Mouse (Mus musculus): Measurements from ENCODE around the gene H2-DMb1.

The H2-DMb1 gene

DNA sequence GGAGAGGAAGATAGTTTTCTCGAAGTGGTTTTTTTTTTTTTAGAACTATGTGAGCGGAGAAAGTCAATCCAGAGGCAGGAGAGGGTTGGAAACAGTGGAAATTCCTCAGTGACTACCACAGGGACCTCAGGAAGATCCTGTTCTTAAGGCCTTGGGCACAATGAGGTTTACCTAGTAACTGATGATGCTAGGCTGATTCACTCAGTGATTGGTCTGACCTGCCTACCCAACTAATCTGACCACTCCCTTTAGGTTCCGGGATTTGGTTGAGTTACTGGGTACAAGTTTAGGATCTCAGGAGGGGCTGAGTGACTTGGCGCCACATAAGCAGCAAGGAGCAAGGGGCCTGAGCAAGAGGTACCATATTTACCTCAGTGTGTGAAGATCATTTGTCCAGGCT, at the start of gene H2-DMb1:
Gene H2-DMb1 (plus strand): TSS at position 150 of the 400 bp plus-strand sequence.
- DNase-seq (ENCODE audit: low spot score in 2 of 2): no peak

DNA sequence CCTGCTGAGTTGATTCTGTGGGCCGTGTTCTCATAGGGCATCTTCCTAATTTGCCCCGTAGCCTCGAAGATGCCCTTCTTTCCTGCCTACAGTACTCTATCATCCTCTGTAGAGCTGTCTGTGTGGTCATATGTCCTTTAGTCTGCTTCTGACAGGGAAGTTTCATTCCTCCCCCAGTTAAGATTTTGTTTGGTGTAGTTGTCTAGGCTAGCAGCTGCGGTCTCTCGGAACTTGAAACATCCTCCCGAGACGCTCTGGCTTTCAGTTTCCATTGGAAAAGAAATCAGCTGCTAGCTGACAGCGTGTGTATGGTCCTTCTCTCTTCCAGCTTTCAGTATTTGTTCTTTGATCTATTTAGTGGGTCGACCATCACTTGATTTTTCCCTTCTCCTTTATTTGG, 48.1 kb upstream of the H2-DMb1 start:
- no peak for DNase-seq (ENCODE audit: low spot score in 2 of 2)

DNA sequence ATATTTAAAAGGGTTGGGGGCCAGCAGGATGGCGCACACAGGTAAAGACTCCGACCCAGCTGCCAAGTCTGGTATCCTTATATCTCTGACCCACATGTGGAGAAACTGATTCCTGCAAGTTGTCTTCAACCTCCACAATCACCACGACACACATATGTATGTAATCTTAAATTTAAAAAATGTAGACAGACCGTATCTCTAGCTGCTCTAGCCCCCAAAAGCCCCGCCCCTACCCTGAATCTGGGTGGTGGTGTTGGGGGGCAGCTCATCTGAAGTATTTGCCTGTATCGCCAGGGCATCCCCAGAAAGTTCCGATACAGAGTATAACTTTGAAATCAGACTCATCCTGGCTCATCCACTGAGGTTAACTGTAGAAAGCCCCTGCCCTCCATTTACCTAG, 46.3 kb upstream of the H2-DMb1 start:
- DNase-seq (ENCODE audit: low spot score in 2 of 2): no peak

DNA sequence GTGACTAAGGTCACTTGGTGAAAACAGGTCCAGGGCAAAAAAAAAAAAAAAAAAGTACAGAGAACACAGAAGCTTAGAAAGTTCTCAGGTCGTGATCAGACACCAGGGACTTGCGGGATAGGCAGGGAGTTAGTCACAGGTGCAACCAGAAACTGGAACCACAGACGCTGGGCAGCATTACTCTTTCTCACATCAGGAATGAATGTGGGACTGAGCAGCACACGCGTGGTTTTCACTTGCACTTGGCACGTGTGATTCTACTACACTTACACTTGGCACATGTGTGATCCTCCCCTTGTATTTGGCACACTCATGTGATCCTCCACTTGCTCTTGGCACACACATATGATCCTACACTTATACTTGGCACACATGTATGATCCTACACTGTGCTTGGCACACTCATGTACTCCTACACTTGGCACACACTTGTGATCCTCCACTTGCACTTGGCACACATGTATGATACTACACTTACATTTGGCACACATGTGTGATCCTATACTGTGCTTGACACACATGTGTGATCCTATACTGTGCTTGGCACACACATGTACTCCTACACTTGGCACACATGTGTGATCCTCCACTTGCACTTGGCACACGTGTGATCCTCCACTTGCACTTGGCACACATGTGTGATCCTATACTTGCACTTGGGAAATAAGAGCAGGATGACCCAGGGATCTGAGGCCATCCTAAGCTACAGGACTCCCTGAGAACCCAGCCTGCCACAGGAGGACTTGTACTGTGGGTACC, 45.6 kb upstream of the H2-DMb1 start:
- no peak for DNase-seq (ENCODE audit: low spot score in 2 of 2)

DNA sequence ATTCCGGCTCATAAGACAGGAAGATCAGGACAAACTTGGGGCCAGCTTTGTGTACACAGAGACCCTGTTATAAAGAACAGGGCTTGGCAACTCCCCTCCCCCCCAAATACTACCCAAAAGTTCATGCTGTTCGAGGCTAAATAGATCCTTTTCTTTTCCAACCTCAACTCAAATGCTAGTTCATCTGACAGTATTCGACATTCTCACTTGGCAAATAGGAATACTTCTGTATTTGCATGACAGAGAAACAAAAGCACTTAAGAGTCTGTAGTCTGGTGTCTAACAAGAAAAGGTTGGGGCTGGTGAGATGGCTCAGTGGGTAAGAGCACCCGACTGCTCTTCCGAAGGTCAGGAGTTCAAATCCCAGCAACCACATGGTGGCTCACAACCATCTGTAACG, 44.4 kb upstream of the H2-DMb1 start:
- DNase-seq (ENCODE audit: low spot score in 2 of 2): no peak

DNA sequence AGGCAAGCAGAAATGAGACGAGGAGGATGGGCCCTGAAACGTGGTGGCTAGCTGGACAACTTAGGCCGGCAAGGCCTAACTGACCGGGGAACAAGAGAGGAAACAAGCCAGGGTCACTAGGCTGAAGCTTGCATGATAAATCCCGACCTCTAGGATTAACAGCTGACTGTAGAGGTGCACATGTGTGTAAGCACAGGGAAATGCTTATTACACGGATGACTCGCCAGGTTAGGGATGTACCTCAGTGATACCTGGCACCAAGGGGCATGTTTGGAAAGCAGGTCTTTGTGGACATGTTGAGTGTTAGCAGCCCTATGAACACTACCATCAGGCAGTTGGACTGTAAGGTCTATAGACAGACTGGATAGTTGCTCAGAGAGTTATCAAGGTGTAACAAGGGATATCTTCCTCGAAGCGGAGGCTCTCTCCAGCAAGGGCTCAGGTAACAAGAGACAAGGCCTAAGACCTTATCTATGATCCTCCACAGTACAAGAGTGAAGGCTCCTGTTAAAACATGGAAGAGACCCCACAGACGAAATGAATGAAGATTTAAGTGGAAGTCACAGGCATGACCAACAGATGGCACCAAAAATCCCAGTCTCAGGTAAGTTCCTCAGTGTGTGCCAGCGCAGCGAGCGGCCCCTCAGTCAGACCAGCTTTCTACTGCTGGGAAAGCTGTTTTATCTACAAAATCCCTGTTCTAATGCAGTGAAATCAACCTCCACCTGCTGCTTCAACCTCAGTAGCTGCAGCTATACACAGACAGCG, 43.6 kb upstream of the H2-DMb1 start:
- no peak for DNase-seq (ENCODE audit: low spot score in 2 of 2)

DNA sequence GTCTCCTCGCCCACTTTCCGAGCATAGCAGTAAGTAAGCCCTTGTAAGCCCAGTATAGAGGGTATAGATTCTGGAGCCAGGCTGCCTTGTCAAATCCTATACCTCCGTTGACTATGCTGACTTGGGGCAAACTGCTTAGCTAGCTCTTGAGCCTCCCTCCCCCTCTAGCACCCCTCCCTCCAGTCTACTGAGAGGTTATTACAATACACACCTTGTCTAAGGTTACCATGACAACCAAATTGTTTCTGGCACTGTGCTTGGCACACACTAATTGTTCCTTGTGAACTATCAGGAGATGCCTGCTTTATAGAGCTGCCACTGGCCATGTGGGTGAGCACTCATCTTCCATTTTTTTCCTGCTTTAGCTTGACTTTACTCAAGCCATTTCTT, 43.1 kb upstream of the H2-DMb1 start:
- no peak for DNase-seq (ENCODE audit: low spot score in 2 of 2)

DNA sequence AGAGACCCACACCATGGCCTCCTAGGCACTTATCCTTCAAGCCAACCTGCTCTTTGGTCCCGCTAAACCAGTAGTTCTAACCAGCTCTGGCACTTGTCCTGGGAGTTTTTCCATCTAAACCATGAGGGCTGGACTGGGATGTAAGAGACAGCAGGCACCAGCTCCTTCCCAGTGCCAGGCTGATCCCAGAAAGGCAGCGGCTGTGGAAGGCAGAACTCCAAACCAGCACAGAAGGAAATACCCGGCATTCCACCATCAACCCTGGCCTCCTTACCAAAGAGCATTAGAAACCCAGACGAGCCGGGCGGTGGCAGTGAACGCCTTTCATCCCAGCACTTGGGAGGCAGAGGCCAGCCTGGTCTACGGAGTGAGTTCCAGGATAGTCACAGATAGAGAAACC, 42.6 kb upstream of the H2-DMb1 start:
- DNase-seq (ENCODE audit: low spot score in 2 of 2): no peak

DNA sequence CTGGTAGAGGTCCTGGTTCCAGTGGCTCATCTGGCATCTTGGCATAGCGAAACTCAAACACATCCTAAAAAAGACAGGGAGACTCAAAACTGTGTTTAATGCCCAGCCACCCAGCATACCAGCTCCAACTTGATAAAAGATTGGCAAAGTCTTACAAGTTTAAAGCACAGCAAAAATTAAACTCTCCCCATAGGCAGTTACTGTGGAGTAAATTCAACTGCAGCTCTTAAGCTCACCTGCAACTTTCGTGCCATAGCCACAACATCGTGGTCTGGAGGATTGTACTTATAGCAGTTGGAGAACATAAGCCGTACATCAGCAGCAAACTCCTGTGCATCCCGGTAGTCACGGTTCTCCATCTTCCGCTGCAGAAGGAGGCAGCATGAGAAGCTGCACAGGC, 38.8 kb upstream of the H2-DMb1 start:
- DNase-seq (ENCODE audit: low spot score in 2 of 2): no peak

DNA sequence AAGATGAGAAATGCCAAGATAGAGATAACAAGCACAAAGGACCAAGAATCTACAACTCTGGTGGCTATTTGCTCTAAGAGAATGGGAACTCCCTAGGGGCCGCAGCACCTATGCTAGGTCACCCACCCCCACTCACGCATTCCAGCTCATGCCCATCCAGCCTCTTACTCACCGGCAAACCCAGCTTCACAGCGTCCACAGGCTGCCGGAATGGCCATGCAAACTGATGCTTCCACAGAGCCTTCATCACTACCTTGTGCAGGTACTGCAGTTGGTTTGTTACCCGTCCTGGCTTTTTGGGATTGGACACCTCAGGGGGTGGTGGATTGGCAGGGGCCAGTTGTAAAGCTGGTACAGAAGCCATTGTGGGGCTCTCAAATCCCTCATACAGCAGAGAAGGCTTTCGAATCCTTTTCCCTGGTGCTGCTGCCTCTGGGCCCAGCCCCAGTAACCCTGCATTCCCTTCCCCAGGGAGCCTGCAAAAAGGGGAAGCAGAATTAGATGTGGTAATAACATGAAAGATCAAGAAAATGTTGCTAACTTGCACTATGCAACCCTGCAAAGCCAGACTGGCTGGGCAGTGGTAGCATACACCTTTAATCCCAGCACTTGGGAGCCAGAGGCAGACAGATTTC, 36.0 kb upstream of the H2-DMb1 start:
- no peak for DNase-seq (ENCODE audit: low spot score in 2 of 2)

DNA sequence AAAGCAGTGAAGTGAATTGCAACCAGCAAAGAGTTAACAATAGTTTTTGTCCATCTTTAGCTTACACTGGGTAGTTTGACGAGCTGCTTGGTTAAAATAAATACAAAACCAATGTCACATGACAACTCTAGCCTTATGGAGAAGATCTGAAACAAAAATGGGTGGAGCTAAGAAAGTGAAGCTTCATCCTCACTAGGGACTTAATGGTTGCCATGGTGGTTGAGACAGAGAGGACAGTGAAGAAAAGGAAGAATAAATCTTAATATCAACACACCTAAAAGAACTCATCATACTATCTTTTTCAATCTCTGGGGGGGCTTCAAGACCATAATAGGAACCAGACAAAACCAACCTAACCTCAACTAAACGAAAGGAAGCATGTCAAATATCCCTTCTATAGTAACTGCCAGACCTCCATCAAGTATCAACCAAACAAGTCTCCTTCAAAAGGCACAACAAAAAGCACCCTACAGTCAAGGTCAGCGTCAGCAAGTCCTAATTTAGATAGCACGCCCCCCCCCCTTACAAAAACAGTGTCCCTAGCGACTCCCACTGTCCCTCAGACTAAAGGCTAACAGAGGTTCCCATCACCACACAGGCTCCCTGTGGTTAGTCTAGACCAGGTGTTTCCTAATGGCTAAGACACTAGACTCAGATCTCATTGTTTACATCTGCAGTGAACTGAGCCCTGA, 35.3 kb upstream of the H2-DMb1 start:
- DNase-seq (ENCODE audit: low spot score in 2 of 2): no peak

DNA sequence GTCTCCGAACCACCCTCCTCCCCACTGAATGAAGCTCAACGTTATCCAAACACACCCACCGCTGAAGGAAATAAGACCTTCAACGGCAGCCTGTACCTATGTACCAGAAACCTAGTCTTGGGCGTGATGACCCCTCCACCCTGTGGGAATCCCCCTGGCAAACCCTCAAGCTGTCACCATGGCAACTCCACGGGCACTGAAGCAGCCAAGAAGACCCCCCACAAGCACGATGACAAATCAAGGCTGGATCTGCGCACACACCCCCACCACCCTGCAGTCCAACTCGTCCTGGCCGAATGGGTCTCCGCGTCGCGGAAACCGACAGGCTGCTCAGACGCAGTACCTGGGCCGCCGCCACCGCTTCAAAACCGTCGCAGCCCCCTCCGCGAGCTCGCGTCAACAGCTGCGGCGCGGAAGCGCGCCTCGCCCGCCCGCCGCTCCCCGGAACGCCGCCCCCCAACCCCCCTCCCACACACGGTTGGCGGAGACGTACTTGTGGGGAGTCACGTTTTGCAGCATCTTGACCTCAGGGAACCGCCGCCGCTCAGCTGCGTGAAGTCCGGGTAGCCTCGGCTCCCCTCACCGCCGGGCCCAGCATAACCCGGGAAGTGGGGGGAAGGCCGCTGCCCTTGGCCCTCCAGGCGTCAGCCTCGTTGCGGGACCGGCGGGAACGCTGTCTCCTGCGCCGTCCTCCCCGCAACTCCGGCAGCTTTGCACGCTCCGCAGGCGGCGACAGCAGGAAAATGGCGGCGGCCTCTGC, 34.6 kb upstream of the H2-DMb1 start:
- DNase-seq (ENCODE audit: low spot score in 2 of 2): peak; percentile 55 to 65

DNA sequence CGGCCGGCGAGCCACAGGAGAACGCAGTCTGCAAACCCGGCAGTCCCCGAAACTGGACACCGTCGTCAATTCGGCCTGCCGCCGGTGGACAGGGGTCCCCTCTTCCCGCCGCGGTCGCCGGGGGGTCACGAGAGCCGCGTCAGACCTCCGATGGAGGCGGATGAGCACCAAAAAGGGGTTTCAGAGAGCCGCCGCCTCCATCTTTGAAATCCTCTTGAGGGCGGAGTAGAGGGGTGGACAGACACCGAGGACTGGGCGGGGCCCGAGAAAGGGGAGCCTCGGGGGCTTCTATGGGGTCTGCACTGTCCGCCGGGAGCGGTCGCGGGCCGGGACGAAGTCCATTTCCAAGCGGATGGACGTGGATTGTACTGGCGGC, 34.0 kb upstream of the H2-DMb1 start:
- peak in 1 of 2 experiments; percentile 59 for DNase-seq (ENCODE audit: low spot score in 2 of 2)

DNA sequence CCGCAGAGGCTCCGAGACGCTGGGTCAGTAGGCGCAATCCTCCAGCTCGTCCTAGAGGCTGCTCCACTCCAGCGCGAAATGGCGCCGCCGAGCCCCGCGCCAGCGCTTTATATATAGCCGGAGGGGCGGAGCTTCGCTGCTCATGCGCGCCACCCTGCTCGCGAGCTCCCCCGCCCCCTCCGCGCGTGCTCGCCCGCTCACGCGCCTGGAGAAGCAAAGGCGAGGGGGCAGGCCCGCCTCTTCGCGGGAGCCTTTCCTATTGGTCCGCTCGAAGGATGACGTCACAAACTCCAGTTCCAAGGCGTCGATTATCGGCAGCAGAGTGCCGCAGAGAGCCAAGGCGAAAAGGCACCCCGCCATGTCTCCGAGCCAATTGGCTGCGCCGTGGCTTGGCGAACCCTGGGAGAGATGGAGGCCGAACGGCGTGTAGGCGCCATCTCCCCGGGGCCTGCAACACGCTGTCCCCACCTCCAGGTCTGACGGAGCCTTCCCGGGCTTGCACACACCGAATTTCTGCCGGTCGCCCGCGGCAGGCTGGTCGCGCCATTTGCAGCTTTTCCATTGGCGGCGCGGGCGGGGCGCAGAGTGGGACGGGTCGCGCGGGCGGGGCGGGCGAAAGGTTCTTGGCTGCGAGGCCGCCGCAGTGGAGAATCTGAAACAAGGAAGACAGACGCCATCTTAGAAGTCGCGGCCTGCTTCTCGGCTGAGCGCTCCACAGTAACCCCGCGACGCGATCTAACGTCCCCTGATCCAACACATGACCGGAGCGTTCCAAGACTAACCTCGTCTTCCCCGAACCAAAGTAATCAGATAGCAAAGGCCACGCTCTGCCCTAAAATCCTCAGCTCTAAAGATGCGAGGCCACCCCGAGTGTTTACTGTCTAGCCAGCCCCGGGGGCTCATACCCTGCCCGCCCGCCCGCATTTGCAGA, 33.4 kb upstream of the H2-DMb1 start, which contains the start of gene H2-DMa:
Gene H2-DMa (plus strand): TSS at position 293 of the 931 bp plus-strand sequence.
- peak; percentile 98 to 99 for DNase-seq (ENCODE audit: low spot score in 2 of 2)

DNA sequence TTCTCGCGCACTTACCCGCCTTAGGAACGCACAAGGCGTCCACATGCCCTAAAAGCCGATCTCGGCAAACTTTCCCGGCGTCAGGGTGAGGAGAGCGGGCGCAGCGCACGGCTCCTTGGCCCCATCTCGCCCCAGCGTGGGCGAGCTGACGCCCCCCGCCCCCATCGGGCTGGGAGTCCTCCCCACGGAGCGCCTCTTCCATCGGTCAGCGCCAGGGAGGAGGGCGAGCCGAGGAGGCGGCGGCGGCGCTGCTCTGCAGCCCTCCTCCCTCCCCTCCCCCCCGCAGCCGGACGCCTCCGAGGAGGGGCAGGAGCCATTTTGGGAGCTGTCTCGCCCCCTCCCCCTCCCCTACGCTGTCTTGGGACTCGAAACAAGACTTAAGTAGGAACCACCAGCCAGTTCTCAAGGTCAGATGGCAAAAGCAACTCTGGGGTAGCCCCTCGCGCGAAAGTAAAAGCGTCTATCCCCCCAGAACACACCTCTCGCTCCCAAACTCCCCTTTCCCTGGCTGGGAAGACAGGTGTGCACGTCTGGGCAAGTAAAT, 32.6 kb upstream of the H2-DMb1 start:
- peak; percentile 88 to 89 for DNase-seq (ENCODE audit: low spot score in 2 of 2)

DNA sequence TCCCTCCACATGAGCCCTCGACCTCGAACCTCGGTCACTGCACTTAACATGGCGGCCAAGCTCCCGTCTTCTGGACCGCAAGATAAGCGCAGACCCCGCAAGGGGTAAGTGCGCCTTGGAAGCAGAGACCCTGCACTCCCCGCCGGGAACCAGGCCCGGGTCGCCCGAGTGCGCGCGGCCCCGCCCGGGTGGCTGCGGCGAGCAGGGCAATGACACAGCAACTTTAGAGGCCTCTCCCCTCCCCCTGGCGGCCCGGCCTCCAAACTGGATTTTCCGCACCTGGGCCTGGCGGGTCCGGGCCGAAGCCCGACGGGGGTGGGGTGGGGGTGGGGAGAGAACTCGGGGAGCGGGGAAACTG, 32.1 kb upstream of the H2-DMb1 start:
- DNase-seq (ENCODE audit: low spot score in 2 of 2): peak; percentile 66 to 78

DNA sequence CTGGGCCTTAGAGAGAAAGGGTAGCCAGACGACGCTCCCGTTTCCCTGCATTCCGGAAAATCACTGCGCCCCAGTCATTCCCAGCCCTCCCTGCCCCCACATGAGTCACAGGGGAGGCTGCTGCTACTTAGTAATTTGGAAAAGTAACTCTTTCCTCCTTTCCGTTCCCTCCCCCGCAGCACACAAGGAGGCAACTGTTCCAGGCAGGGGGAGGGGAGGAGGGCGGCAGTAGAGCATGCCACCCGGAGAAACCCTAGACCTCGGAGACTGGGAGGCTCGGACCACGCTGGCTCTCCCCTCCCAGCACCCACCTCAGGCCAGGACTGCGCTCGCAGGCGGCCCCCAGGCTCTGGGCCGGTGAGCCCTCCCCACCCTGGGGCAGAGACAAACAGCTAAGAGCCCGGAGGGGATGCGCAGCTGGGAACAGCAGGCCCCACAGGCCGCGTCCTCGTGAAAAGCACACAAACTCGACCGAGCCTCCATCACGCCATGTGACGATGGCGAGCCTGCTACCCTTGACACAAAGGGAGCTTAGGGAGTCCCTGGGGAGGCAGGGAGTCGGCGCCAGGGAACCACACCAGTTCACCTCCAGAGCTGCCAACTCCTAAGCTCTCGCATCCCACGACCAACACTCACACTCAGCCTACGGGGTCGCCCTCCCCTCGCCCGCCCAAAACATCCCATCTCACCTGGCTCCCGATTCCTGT, 31.5 kb upstream of the H2-DMb1 start:
- DNase-seq (ENCODE audit: low spot score in 2 of 2): peak; percentile 85 to 92

DNA sequence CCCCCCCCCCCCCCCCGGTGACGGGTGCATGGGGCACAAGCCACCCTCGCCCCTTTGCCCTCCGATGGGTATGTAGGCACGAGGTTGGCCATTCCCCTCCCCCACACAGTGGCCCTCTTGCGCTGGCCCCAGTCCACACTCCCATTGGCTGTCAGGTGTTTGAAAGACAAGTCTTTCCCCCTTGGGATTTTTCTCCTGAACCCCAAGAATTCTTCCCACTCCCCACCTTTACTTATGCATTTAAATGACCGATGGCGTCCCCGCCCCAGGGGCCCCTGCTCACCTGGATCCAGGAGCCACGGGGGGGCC, 31.0 kb upstream of the H2-DMb1 start:
- peak in 1 of 2 experiments; percentile 80 for DNase-seq (ENCODE audit: low spot score in 2 of 2)

DNA sequence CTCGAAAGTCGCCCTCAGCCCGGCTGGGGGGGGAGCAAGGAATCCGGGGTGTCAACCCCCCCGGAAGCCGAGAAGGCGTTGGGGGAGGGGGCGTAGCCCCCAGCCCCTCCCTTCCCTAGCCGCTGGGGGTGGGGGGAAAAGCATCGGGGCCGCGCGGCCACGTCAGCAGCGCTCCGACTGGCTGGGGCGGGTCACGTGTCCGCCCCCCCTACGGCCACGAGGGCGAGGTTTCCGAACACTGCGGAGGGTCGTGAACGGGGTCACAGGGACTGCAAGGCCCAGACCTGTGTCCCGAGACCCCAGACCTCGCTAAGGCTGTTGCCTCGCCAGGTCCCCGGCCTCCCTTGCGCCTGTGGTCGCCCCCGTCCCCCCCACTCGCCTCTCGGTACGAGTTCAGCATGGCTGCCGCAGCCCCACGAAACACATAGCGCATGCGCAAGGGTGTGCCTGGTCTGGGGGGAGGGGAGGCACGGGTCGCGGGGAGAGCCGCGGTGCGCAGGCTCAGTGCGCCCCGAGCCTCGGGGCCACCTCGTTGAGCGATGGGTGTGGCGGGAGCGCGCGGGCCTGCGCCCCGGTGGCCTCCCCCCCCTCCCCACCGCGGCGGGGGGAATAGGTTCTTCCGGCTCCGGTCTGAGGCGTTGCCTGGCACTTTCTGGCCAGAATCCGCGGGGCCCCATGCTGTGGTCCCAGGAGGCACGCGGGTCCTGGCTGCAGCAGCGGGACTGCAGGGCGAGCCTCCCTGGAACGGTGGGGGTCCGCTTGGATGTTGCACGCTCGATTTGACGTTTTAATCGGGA, 30.5 kb upstream of the H2-DMb1 start, which contains the start of gene Brd2:
Gene Brd2 (minus strand): TSS at position 447 of the 797 bp plus-strand sequence.
- peak; percentile 94 to 97 for DNase-seq (ENCODE audit: low spot score in 2 of 2)
